Mouse (Mus musculus): ENCODE results near the gene Nkx1-1.

Gene Nkx1-1

GRCm38 (mm10) chr5:33427461-33427860 lies 6.3 kb downstream of the Nkx1-1 start:
- in situ Hi-C loops (cut with MboI, MseI): loop anchor here (25.0 kb wide), 1 partner anchor 1015 kb away; no protein-coding TSS in a partner anchor

- in situ Hi-C loops (cut with MboI, MseI): no loop called here
These were observed 13.5 kb downstream of the Nkx1-1 start for GRCm38 (mm10) chr5:33420313-33420712.

- in situ Hi-C loops (cut with MboI, MseI): no loop called here
These were observed 33.0 kb downstream of the Nkx1-1 start for GRCm38 (mm10) chr5:33400819-33401218.

GRCm38 (mm10) chr5:33396828-33397227 lies 36.9 kb downstream of the Nkx1-1 start:
- in situ Hi-C loops (cut with MboI, MseI): no loop called here

- in situ Hi-C loops (cut with MboI, MseI): no loop called here
These were observed 38.1 kb downstream of the Nkx1-1 start for GRCm38 (mm10) chr5:33395693-33396092.

- in situ Hi-C loops (cut with MboI, MseI): no loop called here
These were observed 40.0 kb downstream of the Nkx1-1 start for GRCm38 (mm10) chr5:33393803-33394202.

GRCm38 (mm10) chr5:33387550-33387949 lies 46.2 kb downstream of the Nkx1-1 start:
- in situ Hi-C loops (cut with MboI, MseI): no loop called here
